Mouse (Mus musculus) megakaryocyte, adult 5-6 weeks (primary cell): ENCODE measurements at regions not wholly inside any gene's neighbourhood (a gene's known extent, or its start where the extent isn't known, plus 50 kb on each side); places are given as distances from the start of the nearest gene placed in this dataset.

Experiments
- ATAC-seq: 2 replicates; pipeline ENCODE4 v1.8.0; 2016; ENCODE audit warnings: mild to moderate bottlenecking, inconsistent platforms; ENCODE audit not compliant: poor library complexity, severe bottlenecking

GRCm38 (mm10) chr15:25468478-25468877 is 54.9 kb upstream of the Basp1 start:
- no peak for ATAC-seq

GRCm38 (mm10) chr15:25469185-25469845 is 55.8 kb upstream of the Basp1 start:
- ATAC-seq: no peak

- no peak for ATAC-seq
Measured at GRCm38 (mm10) chr15:25471331-25471730, 57.8 kb upstream of the Basp1 start.

- ATAC-seq: no peak
Measured at GRCm38 (mm10) chr15:25473201-25473710, 59.7 kb upstream of the Basp1 start.

- ATAC-seq: no peak
Measured at GRCm38 (mm10) chr15:25474096-25474495, 60.5 kb upstream of the Basp1 start.

GRCm38 (mm10) chr15:25482586-25482985 is 69.0 kb upstream of the Basp1 start:
- ATAC-seq: no peak

GRCm38 (mm10) chr15:25485372-25485771 is 71.8 kb upstream of the Basp1 start:
- no peak for ATAC-seq

GRCm38 (mm10) chr15:25486158-25486557 is 72.6 kb upstream of the Basp1 start:
- ATAC-seq: no peak

- ATAC-seq: no peak
Measured at GRCm38 (mm10) chr15:25489804-25490203, 76.2 kb upstream of the Basp1 start.

- no peak for ATAC-seq
Measured at GRCm38 (mm10) chr15:25492161-25492746, 78.7 kb upstream of the Basp1 start.

GRCm38 (mm10) chr15:25494687-25495299 is 81.2 kb upstream of the Basp1 start:
- no peak for ATAC-seq

- no peak for ATAC-seq
Measured at GRCm38 (mm10) chr15:25495926-25496644, 82.5 kb upstream of the Basp1 start.

GRCm38 (mm10) chr15:25497743-25498142 is 84.2 kb upstream of the Basp1 start:
- ATAC-seq: no peak

GRCm38 (mm10) chr15:25498422-25498821 is 84.9 kb upstream of the Basp1 start:
- no peak for ATAC-seq

GRCm38 (mm10) chr15:25502513-25502912 is 88.9 kb upstream of the Basp1 start:
- ATAC-seq: no peak

GRCm38 (mm10) chr15:25503104-25503503 is 89.5 kb upstream of the Basp1 start:
- no peak for ATAC-seq

GRCm38 (mm10) chr15:25509139-25509538 is 95.6 kb upstream of the Basp1 start:
- ATAC-seq: no peak

GRCm38 (mm10) chr15:25509584-25509983 is 96.0 kb upstream of the Basp1 start:
- no peak for ATAC-seq

GRCm38 (mm10) chr15:25510060-25510492 is 96.5 kb upstream of the Basp1 start:
- ATAC-seq: no peak

GRCm38 (mm10) chr15:25518025-25518928 is 104.0 kb upstream of the Myo10 start:
- ATAC-seq: no peak
